Mouse (Mus musculus): ENCODE data around the gene Fnbp1. TPM values are rescaled to one million over a fixed set of nuclear protein-coding genes. Genes with fewer than 3 reads are reported as not detected.

Gene Fnbp1
- 114 TPM for polyA plus RNA-seq (2017; shearing (Covaris generic))

DNA sequence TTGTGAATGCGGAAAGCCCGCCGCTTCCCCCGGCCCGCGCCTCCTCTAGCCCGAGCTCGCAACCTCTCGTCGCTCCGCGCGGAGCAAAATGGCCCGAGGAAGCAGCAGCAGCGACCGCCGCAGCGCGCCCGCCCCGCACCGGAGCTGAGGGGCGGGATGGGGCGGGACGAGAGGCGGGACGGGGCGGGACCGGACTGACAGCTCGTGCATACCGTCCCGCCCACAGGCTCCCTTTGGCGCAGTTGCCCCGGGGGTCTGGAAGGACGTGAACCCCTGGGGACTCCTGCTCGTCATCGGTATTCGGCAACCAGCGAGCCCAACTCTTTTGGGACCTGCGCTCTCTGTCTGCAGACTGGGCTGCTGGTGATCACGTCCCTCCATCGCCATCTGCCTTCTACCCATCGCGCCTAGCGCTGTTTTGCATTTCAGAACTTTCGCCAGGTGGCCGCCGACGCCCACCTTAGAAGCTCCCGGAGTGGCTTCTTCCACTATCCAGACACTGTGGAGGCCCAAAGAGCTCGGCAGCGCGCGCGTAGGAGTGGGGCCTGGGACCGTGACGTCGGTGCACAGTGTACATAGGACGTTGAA lies at the start of gene Fnbp1:
Fnbp1 (minus strand) TSS at position 142 of the 588 bp plus-strand sequence.

DNA sequence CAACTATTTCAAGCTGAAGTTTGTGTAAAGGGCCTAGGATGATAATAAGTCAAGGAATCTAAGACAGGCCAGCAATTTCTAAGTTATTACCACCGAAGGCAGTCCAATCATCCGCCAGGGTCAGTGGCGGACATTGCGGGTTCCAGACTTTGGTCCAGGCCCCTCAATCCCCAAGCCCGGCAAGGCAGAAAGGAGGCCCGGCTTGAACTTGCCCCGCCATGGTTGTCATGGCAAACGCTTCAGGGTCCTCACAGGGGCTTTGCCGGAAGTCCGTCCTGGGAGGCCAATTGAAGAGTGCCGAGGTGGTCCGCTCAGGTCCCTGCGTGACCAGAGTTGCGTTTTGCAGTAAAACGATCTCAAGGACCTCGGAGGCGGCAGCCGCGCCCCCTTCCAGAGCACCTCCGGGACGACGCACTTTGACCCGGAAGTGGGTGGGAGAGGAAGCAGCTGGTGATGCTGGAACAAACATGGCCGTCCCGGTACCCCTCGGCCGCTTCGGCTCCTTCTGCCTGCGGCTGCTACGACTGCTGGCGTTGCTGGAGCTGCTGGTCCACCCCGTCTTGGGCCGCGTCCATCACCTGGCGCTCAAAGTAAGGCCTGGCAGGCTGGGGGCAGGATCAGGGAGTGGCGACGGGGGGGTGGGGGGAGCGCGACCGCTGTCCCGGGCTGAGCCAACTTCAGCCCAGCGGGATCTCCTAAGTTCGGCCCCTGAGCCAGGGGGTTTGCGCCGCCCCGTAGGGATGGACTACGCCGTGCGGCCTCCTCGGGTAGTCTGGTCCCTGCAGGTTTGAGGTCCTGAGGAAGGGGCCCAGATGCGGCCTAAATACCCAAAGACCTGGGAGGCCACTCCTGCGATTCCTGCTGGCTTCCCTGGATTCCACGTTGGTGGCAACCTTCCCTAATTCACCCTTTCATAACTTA lies 10.3 kb upstream of the Fnbp1 start, which contains the start of gene Gpr107:
Gpr107 (plus strand) TSS at position 425 of the 921 bp plus-strand sequence.

DNA sequence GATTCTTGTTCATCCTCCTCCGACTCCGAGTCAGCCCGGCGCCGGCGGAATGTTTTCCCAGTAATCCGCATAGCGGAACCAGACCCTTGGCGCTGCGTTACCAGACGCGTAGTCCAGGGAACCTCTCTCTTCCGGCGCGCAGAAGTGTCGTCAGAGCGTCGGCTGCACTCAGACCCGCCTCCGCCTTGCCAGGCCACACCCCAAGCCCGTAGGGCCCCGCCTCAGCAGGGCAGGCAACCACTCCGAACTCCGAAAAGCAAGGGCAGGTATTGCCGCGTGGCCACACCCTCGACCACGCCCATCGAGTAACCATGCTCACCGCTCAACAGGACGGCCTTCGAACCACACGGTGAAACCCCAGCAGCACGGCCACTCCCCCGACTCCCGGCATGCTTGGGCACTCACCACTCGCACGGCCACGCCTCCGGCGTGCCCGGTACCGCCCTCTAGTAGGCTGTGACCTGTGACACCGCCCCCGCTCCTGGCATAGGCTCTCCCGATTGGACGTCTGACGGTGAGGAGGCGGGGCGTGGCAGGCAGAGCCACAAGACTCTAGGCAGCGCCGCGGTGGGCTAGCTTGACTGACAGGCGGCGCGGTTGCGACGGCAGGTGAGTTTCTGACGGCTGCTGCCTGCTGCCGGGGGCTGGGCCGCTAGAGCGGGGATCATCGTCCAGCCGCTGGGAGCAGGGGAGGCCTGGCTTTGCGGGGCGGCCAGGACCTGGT lies 159.9 kb downstream of the Fnbp1 start, which contains the start of the genes BC005624 and Usp20:
BC005624 (minus strand) TSS at position 412 of the 724 bp plus-strand sequence.
Usp20 (plus strand) TSS at position 490 of the 724 bp plus-strand sequence.

Other genes with a start within 250 kb of the Fnbp1 start
- gene Ptges, start 212.1 kb downstream of the Fnbp1 start, polyA plus RNA-seq (2017; shearing (Covaris generic)), result not detected
- gene Tor1b, start 189.0 kb downstream of the Fnbp1 start, polyA plus RNA-seq (2017; shearing (Covaris generic)), result 25.9 TPM
- gene Tor1a, start 174.1 kb downstream of the Fnbp1 start, polyA plus RNA-seq (2017; shearing (Covaris generic)), result 63.6 TPM
- 53.4 TPM for gene BC005624, start 159.8 kb downstream of the Fnbp1 start, polyA plus RNA-seq (2017; shearing (Covaris generic))
- 14.0 TPM for gene Usp20, start 159.7 kb downstream of the Fnbp1 start, polyA plus RNA-seq (2017; shearing (Covaris generic))
- gene Gpr107, start 10.3 kb upstream of the Fnbp1 start, polyA plus RNA-seq (2017; shearing (Covaris generic)), result 35.6 TPM
- gene Ncs1, start 103.8 kb upstream of the Fnbp1 start, polyA plus RNA-seq (2017; shearing (Covaris generic)), result not detected
- 0.10 TPM for gene Hmcn2, start 172.4 kb upstream of the Fnbp1 start, polyA plus RNA-seq (2017; shearing (Covaris generic))